Mouse (Mus musculus) lung, adult 18-20 months (tissue): ENCODE results near the gene Rcn1.

ENCODE experiments used
- DNase-seq, 2 experiments: peaks; one replicate each; pipeline ENCODE4 v3.0.0; 2022; ENCODE audit warnings: mixed read lengths in 2 of 2

Gene Rcn1

GRCm38 (mm10) chr2:105399085-105399891 is at the start of gene Rcn1:
Gene Rcn1, minus strand, starts transcription at chr2:105399319.
- peak; percentile 77 to 79 for DNase-seq

GRCm38 (mm10) chr2:105444072-105444471 is 45.0 kb upstream of the Rcn1 start:
- DNase-seq = no peak

- DNase-seq = no peak
Measured at GRCm38 (mm10) chr2:105439022-105439421, 39.9 kb upstream of the Rcn1 start.

GRCm38 (mm10) chr2:105438525-105438924 is 39.4 kb upstream of the Rcn1 start:
- no peak for DNase-seq

GRCm38 (mm10) chr2:105432927-105433326 is 33.8 kb upstream of the Rcn1 start:
- DNase-seq = no peak

- no peak for DNase-seq
Measured at GRCm38 (mm10) chr2:105430373-105430772, 31.3 kb upstream of the Rcn1 start.

- DNase-seq = no peak
Measured at GRCm38 (mm10) chr2:105429899-105430298, 30.8 kb upstream of the Rcn1 start.

- DNase-seq = no peak
Measured at GRCm38 (mm10) chr2:105428467-105428866, 29.3 kb upstream of the Rcn1 start.

- DNase-seq = peak; percentile 53 to 66
Measured at GRCm38 (mm10) chr2:105428029-105428428, 28.9 kb upstream of the Rcn1 start.

- no peak for DNase-seq
Measured at GRCm38 (mm10) chr2:105427447-105427846, 28.3 kb upstream of the Rcn1 start.

- DNase-seq = no peak
Measured at GRCm38 (mm10) chr2:105418629-105419227, 19.6 kb upstream of the Rcn1 start.

- no peak for DNase-seq
Measured at GRCm38 (mm10) chr2:105417663-105418062, 18.5 kb upstream of the Rcn1 start.

GRCm38 (mm10) chr2:105416660-105417348 is 17.7 kb upstream of the Rcn1 start:
- no peak for DNase-seq

GRCm38 (mm10) chr2:105416046-105416659 is 17.0 kb upstream of the Rcn1 start:
- no peak for DNase-seq

- no peak for DNase-seq
Measured at GRCm38 (mm10) chr2:105414309-105414708, 15.2 kb upstream of the Rcn1 start.

- no peak for DNase-seq
Measured at GRCm38 (mm10) chr2:105409253-105409652, 10.1 kb upstream of the Rcn1 start.

- peak; percentile 15 to 22 for DNase-seq
Measured at GRCm38 (mm10) chr2:105408511-105408910, 9.4 kb upstream of the Rcn1 start.

GRCm38 (mm10) chr2:105402180-105402579 is 3.1 kb upstream of the Rcn1 start:
- DNase-seq = no peak

- no peak for DNase-seq
Measured at GRCm38 (mm10) chr2:105400558-105400957, 1.4 kb upstream of the Rcn1 start.

GRCm38 (mm10) chr2:105398636-105399084 is 459 bp downstream of the Rcn1 start:
- DNase-seq = peak; percentile 52

GRCm38 (mm10) chr2:105397446-105398211 is 1.5 kb downstream of the Rcn1 start:
- DNase-seq = no peak

- DNase-seq = no peak
Measured at GRCm38 (mm10) chr2:105396066-105396465, 3.1 kb downstream of the Rcn1 start.
